Mouse (Mus musculus): ENCODE results near the gene Ap1b1. TPM values are rescaled to one million over a fixed set of nuclear protein-coding genes. Genes with fewer than 3 reads are reported as not detected.

The Ap1b1 gene
- 63.5 and 71.3 TPM in 2 replicates for polyA plus RNA-seq (2015; fragmentation: Nextera tagmentation; extraction: Ambion mirVana)

DNA sequence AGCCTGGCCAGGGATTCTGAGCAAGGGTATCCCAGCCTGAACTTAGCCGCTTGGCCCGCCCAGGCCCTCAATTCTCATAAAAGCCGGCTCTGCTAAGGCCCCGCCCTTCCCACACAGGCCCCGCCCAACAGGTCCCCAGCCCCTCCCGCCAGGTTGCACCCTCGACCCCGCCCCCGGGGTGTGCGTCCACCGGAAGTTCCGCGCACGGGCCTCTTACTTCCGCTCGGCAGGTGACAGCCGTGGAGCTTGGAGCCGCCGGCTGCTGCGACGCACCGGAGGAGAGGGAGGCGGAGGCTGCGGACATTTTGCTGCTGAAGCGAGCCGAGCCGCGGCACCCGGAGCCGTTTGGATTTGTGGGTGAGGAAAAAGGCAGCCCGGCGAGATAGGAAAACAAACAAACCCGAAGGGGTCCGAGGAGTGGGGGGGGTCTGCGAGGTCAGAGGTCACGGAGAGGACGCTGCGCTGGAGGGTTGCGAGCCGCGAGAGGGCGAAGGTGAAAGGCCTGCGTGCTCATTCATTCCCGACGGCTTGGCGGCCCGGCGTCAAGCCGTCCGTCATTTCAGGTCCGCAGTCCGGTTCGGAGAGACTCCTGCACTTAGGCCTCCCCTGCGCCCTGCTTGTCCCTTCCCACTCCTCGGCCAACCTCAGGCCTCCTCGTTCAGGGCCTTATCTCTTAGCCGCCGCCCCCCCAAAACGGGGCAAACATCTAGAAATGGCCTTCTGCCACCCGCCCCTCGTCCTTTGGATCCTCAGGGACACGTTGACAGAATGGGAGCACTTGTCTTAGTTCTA is at the start of gene Ap1b1:
Ap1b1 (plus strand) TSS at position 130 of the 792 bp plus-strand sequence.
- Histone ChIP-seq H3K4me3 (replicated peaks) (peak within 1 kb of the TSS; percentile 73), H3K27ac (peak within 1 kb of the TSS; percentile 62), H3K36me3 (no peaks in the 10 kb centered on the region), H3K9me3 (no peaks in the 10 kb centered on the region), H3K4me1 (replicated peaks) (peaks cover 20% of the 10 kb centered on the region), H3K4me2 (replicated peaks) (peak within 1 kb of the TSS; percentile 87), H3K27me3 (replicated peaks) (no peaks in the 10 kb centered on the region), H3K9ac (peak within 1 kb of the TSS; percentile 63)
- ATAC-seq: peak; percentile 96
- WGBS: under 1% methylated on average over 62 of the region's 62 CpGs

DNA sequence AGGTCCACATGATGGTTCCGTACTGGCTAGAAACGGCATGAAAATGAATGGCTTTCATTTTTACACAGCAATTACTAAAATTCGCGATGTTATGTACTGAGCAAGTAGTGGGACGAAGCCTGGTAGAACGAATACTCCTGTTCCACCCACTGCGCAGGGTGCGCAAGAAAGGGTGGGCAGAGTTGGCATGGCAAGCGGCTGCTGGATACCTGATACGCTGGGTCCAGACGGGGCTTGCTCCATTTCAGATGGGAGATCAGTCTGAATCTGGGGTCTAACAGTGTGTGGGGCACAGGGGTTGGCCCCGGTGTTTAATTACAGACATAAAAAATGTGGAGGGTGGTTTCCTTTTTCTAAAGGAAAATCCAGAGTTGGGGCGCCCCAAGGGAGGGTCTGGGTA is 40.1 kb upstream of the Ap1b1 start:
- H3K4me3 ChIP-seq (replicated peaks): peak overlapping the region; percentile 46

DNA sequence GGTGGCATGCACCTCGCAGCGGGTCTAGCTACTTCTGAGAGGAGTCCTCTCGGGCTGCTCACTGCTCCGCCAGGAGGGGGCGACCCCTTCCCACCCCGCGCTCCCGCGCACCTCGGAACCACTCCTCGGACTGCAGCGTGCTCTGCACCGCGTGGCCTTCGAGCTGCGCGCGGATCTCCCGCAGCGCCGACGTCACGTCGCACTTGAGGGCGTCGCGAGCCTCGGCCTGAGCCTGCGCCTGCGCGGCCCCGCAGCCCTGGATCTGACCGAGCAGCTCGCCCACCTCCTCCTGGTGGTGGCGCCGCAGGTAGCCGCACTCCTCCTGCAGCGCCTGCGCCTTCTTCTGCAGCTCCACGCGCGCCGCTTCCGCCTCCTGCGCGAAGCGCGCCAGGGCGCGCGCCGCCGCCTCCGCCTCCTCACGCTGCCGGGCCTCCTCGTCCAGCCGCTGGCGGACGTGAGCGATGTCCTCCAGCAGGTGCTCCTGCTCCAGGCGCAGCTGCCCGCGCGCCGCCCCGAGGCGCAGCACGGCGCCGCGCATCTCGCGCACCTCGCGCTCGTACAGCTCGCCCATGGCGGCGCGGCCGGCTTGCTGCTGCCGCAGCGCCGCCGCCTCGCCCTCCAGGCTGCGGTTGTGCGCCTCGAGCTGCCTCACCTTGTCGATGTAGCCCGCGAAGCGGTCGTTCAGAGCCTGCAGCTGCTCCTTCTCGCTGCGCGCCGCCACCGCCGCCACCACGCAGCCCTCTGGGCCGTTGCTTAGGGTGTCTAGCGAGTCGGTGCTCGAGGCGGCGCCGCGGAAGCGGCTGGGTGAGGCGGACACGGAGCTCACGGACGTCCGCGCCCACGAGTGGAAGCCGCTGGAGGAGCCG is 39.4 kb upstream of the Ap1b1 start:
- Histone ChIP-seq H3K36me3 (no peaks in the 10 kb centered on the region), H3K27ac (no peak overlapping the region), H3K27me3 (replicated peaks) (peaks cover 61% of the 10 kb centered on the region), H3K4me3 (replicated peaks) (peak overlapping the region; percentile 46), H3K4me2 (replicated peaks) (peak overlapping the region; percentile 94), H3K4me1 (replicated peaks) (peaks cover 13% of the 10 kb centered on the region), H3K9ac (no peak overlapping the region; the same call in 1 of the 2 replicates), H3K9me3 (no peaks in the 10 kb centered on the region)
- under 1% methylated on average over 106 of the region's 120 CpGs for WGBS
- peak; percentile 86 for ATAC-seq

More for the DNA sequence above, 40.1 kb upstream of the Ap1b1 start:
- Histone ChIP-seq H3K36me3 (no peaks in the 10 kb centered on the region), H3K9me3 (no peaks in the 10 kb centered on the region), H3K9ac (no peak overlapping the region), H3K27ac (no peak overlapping the region), H3K4me1 (replicated peaks) (peaks cover 13% of the 10 kb centered on the region), H3K4me2 (replicated peaks) (peak overlapping the region; percentile 94), H3K27me3 (replicated peaks) (peaks cover 56% of the 10 kb centered on the region)
- 48% methylated on average over 13 of the region's 13 CpGs for WGBS
- ATAC-seq: no peak

DNA sequence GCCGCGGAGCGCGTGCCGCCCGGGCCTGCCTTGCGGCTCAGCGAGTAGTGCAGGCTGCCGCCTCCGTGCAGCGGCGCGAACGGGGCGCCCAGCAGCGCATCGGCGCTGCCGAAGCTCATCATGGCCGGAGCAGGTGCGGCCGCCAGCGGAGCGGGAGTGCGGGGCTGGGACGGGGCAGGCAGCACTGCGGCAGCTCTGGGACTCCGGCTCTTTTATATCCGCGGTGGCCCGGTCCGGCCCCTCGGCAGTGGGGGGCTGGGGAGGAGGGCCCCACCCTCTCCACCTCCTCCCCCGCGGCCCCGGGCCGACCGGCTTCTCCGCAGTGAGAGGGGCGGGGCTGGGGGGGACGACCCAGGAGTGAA is 38.8 kb upstream of the Ap1b1 start, which contains the start of gene Nefh:
Nefh (minus strand) TSS at position 252 of the 362 bp plus-strand sequence.
- no peak within 1 kb of the TSS for H3K27ac ChIP-seq
- H3K9ac ChIP-seq: no peak within 1 kb of the TSS; the same call in 1 of the 2 replicates
- ATAC-seq: peak; percentile 37; the same call in 1 of the 2 replicates
- peaks cover 67% of the 10 kb centered on the region for H3K27me3 ChIP-seq (replicated peaks)
- 2% methylated on average over 41 of the region's 41 CpGs for WGBS
- H3K4me1 ChIP-seq (replicated peaks): peaks cover 13% of the 10 kb centered on the region
- no peaks in the 10 kb centered on the region for H3K9me3 ChIP-seq
- H3K4me2 ChIP-seq (replicated peaks): peak within 1 kb of the TSS; percentile 94
- no peaks in the 10 kb centered on the region for H3K36me3 ChIP-seq
- H3K4me3 ChIP-seq (replicated peaks): peak within 1 kb of the TSS; percentile 46

DNA sequence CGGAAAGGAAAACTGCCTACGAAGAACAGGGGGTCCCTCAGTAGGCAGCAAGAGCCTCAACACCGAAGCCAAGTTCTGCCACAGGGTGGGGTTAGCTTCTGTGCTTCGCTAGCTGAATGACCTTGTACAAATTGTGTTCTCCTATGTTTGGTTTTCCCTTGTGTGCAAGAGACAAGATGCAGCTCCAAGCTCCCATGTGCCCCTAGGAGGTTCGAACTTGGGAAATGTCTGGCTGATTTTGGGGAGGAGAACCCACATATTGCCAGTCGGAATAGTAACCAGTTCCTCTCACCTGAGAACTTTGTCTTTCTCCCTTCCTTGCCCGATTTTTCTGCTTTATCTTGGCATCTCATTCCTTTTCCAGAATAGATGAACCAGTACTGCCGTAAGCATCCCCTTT is 37.8 kb upstream of the Ap1b1 start:
- no peak overlapping the region for H3K4me3 ChIP-seq (replicated peaks)
- no peak overlapping the region for H3K9ac ChIP-seq
- 34% methylated on average over 8 of the region's 8 CpGs for WGBS
- H3K4me2 ChIP-seq (replicated peaks): peak overlapping the region; percentile 27; the same call in 1 of the 2 replicates
- H3K9me3 ChIP-seq: no peaks in the 10 kb centered on the region
- no peak for ATAC-seq
- peaks cover 75% of the 10 kb centered on the region for H3K27me3 ChIP-seq (replicated peaks)
- H3K36me3 ChIP-seq: no peaks in the 10 kb centered on the region
- H3K27ac ChIP-seq: no peak overlapping the region
- peaks cover 13% of the 10 kb centered on the region for H3K4me1 ChIP-seq (replicated peaks)

DNA sequence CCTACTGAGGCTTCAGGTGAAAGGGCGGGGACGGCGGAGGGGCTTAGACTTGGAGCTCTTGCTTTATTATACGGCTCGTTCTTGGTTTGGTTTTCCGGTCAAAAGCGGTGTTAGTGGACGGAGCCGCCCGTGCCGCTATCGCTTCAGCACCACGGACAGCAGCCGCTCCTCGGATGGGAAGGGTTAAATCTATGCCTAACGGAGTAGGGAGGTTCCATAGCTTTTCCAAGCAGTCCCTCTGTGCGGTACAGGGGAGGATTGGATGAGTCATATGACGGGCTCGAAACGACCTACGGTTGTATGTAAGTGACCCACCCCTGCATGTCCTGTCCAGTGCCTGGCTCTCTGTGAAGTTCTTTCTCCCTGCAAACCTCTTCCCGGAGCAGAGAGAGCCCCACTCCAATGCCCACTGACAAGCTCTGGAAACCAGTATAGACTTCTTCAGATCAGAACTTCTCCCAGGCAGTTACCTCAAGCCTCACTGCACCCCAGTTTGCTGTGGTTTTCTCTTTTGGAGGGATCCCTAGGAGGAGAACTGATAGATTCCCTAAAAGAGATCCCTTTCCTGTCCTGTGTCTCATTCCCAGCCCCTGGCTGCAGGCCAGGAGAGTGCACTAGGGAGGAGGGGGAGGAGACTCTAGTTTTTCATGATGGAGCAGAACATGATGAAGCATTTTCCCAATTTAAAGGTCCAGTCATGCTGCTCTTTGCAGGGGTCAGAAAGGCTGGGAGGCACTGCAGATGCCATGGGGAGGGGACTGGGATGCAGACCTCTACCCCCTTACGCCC is 37.2 kb upstream of the Ap1b1 start:
- Histone ChIP-seq H3K4me3 (replicated peaks) (no peak overlapping the region), H3K36me3 (no peaks in the 10 kb centered on the region), H3K4me1 (replicated peaks) (peaks cover 13% of the 10 kb centered on the region), H3K4me2 (replicated peaks) (peak overlapping the region; percentile 27; the same call in 1 of the 2 replicates), H3K27ac (no peak overlapping the region), H3K9me3 (no peaks in the 10 kb centered on the region), H3K9ac (no peak overlapping the region), H3K27me3 (replicated peaks) (peaks cover 82% of the 10 kb centered on the region)
- 0 out of 2 replicates have a peak, but pooled peaks have one; percentile 18 for ATAC-seq
- WGBS: 5% methylated on average over 23 of the region's 23 CpGs

DNA sequence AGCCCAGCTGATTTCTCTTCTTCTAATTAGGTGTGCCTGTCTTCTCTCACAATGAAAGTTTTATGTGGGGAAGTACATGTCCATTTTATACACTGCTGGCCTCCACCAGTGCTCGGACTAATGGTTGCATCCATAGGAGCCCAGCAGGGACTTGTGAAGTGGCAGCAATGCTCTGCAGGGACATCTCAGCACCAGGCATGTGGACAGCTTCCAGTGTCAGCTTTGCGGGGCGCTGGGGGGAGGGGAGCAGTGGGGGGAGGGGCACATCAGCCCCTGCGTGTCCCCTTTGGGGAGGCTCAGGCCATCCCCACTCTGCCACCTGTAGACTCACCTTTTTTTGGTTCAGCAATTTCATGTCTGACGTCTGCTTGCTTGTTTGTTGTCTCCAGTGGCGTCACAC is 33.2 kb upstream of the Ap1b1 start:
- Histone ChIP-seq H3K4me1 (replicated peaks) (no peaks in the 10 kb centered on the region; the same call in 1 of the 2 replicates), H3K36me3 (no peaks in the 10 kb centered on the region), H3K4me2 (replicated peaks) (no peak overlapping the region), H3K9me3 (no peaks in the 10 kb centered on the region), H3K9ac (no peak overlapping the region), H3K27me3 (replicated peaks) (peaks cover 54% of the 10 kb centered on the region), H3K4me3 (replicated peaks) (no peak overlapping the region), H3K27ac (no peak overlapping the region)
- no peak for ATAC-seq
- 4% methylated on average over 6 of the region's 6 CpGs for WGBS

DNA sequence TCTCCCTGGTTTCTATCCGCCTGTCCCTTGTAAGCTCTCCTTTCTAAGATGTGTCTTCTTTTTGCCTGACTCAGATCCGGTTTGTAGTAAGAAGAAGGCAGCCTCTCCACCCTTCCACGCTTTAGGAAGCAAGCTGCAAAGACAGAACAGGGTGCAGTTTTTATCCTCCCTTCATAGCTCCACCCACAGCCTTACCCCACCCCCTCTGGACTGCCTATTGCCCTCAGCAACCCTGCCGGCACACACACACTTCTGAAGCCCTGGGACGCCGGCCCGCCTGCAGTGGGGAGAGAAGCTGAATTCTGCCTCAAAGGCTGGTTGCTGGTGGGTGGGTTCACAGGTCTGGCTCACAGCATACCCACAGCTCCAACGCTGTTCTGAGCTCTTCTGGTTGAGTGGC is 32.7 kb upstream of the Ap1b1 start:
- Histone ChIP-seq H3K27me3 (replicated peaks) (peaks cover 49% of the 10 kb centered on the region), H3K36me3 (no peaks in the 10 kb centered on the region), H3K4me2 (replicated peaks) (no peak overlapping the region), H3K9me3 (no peaks in the 10 kb centered on the region), H3K4me1 (replicated peaks) (no peaks in the 10 kb centered on the region), H3K4me3 (replicated peaks) (no peak overlapping the region), H3K27ac (no peak overlapping the region), H3K9ac (no peak overlapping the region)
- WGBS: 1% methylated on average over 8 of the region's 8 CpGs
- ATAC-seq: 0 out of 2 replicates have a peak, but pooled peaks have one; percentile 45

DNA sequence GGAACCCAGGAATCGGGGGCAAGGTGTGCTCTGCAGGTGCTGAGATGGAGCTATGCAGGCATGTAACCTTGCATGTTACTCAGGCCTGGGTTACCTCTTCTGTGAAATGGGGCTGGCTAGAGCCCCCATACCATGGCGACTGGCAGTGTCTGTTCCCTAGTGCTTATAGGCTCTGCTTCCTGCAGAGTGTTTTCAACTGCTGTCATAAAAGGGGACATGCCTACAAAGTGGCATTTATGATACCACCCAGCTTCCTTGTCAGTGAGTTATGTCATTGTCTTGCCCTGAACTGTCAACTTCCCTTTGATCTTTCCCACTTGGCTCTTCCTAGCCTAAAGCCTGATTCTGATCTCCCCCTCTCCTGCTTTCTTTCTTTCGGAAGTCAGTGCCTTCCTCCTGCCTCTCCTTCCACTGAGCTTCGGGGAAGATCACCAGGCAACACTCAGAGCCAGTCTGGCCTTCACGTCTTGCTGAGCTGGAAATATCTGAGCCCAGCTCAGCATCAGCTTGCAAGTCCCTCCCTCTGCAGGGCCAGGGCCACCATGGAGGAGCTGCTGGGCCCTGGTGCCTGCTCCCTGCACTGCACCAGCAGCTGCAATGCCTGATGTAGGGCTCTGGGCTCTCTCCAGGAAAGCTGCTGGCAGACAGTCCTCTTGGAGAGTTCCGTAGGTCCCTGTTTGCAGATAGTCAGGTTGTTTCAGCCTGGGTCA is 23.4 kb upstream of the Ap1b1 start:
- WGBS: 42% methylated on average over 6 of the region's 6 CpGs
- H3K9ac ChIP-seq: no peak overlapping the region
- H3K9me3 ChIP-seq: no peaks in the 10 kb centered on the region
- H3K27me3 ChIP-seq (replicated peaks): no peaks in the 10 kb centered on the region
- no peak overlapping the region for H3K4me2 ChIP-seq (replicated peaks)
- no peak overlapping the region for H3K27ac ChIP-seq
- 0 out of 2 replicates have a peak, but pooled peaks cover 2% of the 10 kb centered on the region for H3K4me1 ChIP-seq (replicated peaks)
- H3K36me3 ChIP-seq: no peaks in the 10 kb centered on the region
- no peak overlapping the region for H3K4me3 ChIP-seq (replicated peaks)
- ATAC-seq: peak; percentile 59; the same call in 1 of the 2 replicates

DNA sequence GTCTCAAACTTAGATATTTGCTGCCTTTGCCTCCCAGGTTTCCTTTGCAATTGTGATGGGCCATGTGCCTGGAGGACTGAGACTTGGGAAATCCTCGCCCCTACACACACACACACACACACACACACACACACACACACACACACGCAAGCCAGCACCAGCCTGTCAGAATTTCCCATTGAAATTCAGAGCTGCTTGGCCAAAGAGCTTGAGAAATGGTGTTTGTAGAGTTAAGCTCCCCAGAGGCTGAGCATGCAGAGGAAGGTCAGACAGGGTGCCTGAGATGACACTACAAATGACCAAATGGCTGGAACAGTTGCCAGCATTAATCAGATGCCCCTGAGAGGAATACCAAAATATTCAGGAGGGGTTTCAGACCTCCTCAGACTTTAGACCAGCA is 20.3 kb upstream of the Ap1b1 start:
- ATAC-seq: no peak
- Histone ChIP-seq H3K36me3 (no peaks in the 10 kb centered on the region), H3K9ac (no peak overlapping the region), H3K9me3 (no peaks in the 10 kb centered on the region), H3K4me2 (replicated peaks) (no peak overlapping the region), H3K27ac (no peak overlapping the region), H3K4me1 (replicated peaks) (0 out of 2 replicates have a peak, but pooled peaks cover 2% of the 10 kb centered on the region), H3K4me3 (replicated peaks) (no peak overlapping the region), H3K27me3 (replicated peaks) (no peaks in the 10 kb centered on the region)
- 52% methylated on average over 2 of the region's 2 CpGs for WGBS

DNA sequence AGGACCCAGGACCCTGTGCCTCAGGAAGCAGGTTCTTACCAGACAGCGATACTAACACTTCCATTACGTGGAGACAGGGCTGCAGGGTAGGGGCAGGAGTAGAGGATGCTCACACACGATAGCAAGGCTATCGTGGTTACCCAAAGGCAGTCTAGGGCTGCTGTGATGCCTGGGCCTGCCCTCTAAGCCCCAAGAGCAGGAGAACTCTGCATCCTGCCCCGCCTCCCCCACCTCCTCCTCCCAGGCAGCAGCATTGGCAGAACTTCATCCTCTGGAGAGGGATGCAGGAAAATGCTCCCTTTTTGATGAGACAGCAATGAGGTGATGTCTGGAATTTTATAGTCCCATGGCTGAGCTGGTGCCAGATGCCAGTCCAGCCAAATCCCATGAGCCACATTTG is 19.7 kb upstream of the Ap1b1 start:
- no peaks in the 10 kb centered on the region for H3K36me3 ChIP-seq
- WGBS: 67% methylated on average over 5 of the region's 5 CpGs
- H3K9me3 ChIP-seq: no peaks in the 10 kb centered on the region

More for the DNA sequence above, 19.7 kb upstream of the Ap1b1 start:
- Histone ChIP-seq H3K9ac (no peak overlapping the region), H3K4me1 (replicated peaks) (0 out of 2 replicates have a peak, but pooled peaks cover 2% of the 10 kb centered on the region), H3K27me3 (replicated peaks) (no peaks in the 10 kb centered on the region), H3K4me3 (replicated peaks) (no peak overlapping the region), H3K4me2 (replicated peaks) (no peak overlapping the region), H3K27ac (no peak overlapping the region)
- ATAC-seq: no peak

Data from intestine, embryonic 15.5 days (tissue).